Mouse (Mus musculus) ovary, adult 10 weeks (tissue): ENCODE results near the gene Btbd16. TPM values are rescaled to one million over a fixed set of nuclear protein-coding genes. Genes with fewer than 3 reads are reported as not detected.

ENCODE experiments used
- polyA plus RNA-seq: library from polyadenylated mRNA; stranded (reverse); fragments of 350-450 nt; fragmentation: Illumina TruSeq; extraction: RNeasy Lipid Tissue Mini Kit (QIAGEN cat#74804); gene quantifications from one replicate; pipeline ENCODE4 v1.2.3, GENCODE M21; 2014

Gene Btbd16
- 0.83 TPM for polyA plus RNA-seq

DNA sequence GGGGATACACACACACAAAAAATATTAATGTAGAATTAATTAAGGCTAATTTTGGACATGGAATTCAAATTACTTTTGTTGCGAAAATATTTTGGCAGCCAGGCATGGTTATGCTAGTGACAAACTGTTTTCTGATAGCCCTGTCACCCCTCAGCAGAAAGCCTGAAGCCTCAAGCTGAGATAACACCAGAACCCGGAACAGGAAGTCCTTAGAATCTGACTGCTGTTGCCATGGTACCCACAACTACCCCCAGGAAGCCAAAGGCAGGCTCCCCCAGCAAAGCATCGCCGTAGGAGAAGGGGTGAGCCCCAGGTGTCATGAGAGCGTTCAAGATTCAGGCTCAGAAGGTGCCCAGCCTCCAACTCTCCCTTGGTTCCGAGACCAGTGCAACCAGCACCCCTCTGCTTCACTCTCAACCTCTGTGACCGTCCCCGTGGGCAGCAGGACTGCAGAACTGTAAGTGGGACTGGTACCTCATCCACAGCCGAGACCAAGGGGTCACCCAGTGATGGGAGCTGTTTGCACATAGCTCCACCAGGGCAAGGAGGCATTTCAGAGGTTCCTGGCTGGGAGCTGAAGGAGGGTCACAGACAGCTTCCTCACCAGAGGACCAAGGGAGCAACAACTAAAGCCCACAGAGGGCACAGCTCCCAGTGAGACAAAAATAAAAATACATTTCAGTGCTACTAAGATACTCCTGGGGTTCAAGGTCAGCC is at the start of gene Btbd16:
Btbd16 (plus strand) TSS at position 156 of the 717 bp plus-strand sequence.

DNA sequence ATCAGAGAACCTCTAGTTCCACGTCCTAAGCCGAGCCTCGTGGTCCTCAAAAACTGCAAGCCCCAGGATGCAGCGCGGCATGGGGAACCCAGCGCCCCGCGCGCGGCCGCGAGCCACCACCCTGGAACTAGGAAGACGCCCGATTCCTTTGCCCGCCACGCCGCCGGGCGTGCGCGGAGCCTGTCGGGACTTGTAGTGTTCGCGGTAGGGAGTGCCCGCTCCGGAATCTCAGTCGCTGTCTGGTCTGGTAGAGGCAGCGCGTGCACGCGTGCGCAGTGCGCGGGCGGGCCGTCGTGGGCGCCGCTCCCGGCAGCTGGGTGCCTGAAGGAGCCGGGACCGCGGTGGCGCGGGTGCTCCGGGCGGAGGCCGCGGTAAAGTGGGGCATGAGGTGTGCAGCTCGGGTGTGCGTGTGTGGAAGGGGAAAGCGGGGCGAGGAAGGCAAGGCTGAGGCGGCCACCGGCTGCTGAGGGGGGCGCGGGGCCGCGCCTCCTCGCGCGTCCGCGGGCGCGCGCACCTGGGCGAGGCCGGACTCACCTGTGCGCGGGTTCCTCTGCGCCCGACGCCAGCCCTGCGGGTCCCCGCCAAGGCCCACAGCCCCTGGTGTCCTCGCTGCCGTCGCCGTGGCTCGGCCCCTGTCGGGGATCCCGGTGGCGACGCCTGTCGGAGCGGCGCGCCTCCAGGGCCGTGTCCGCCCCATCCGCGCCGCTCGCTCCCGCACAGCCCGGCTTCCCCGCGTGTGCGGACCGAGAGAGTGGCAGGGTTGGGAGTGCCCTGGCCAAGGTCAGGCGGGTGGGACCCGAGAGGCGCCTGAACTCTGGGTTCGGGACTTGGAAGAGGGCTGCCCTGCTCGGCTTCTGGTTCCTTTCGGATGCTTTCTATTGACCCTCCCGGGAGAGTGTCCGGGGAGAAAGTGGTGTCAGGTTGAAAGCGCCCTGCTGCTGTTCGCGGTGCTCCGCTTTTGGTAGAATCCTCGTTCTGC is 92.0 kb downstream of the Btbd16 start, which contains the start of gene Plekha1:
Plekha1 (plus strand) TSS at position 144 of the 979 bp plus-strand sequence.

Other genes with a start within 250 kb of the Btbd16 start
- 333 TPM for gene Nsmce4a, start 201.0 kb upstream of the Btbd16 start, polyA plus RNA-seq
- 14.7 TPM for gene Tacc2, start 196.6 kb upstream of the Btbd16 start, polyA plus RNA-seq
- 109 TPM for gene Plekha1, start 91.7 kb downstream of the Btbd16 start, polyA plus RNA-seq
- gene Htra1, start 162.0 kb downstream of the Btbd16 start, polyA plus RNA-seq: 85.4 TPM